Mouse (Mus musculus) kidney, embryonic 14.5 days (tissue): ENCODE results near the gene Coil. TPM values are rescaled to one million over a fixed set of nuclear protein-coding genes. Genes with fewer than 3 reads are reported as not detected.

Experiments
- ATAC-seq: fragments of 200-750 bp; cut with Nextera tagmentation; 2 replicates; pipeline ENCODE4 v1.8.0; 2017; ENCODE audit warnings: moderate number of reproducible peaks, mild to moderate bottlenecking, moderate TSS enrichment, moderate library complexity; ENCODE audit not compliant: low FRiP score, low TSS enrichment
- H3K27ac ChIP-seq: fragments of 300-500 bp; sonication (generic); 2 replicates; pipeline ENCODE4 v1.5.1; 2014; ENCODE audit warnings: low read depth, mild to moderate bottlenecking, low read length, moderate library complexity, mixed read lengths
- H3K27me3 ChIP-seq: fragments of 300-500 bp; sonication (generic); 2 replicates; pipeline ENCODE4 v1.6.1; 2014; ENCODE audit warnings: mild to moderate bottlenecking, low read length; ENCODE audit not compliant: control insufficient read depth, insufficient read depth
- H3K36me3 ChIP-seq: fragments of 300-500 bp; sonication (generic); 2 replicates; pipeline ENCODE4 v1.6.1; 2014; ENCODE audit warnings: low read length, mixed read lengths; ENCODE audit not compliant: control insufficient read depth, insufficient read depth
- H3K4me1 ChIP-seq: fragments of 300-500 bp; sonication (generic); 2 replicates; pipeline ENCODE4 v1.6.1; 2014; ENCODE audit warnings: low read length, mixed read lengths; ENCODE audit not compliant: control insufficient read depth, insufficient read depth
- H3K4me2 ChIP-seq: fragments of 300-500 bp; sonication (generic); replicated peaks from 2 replicates; pipeline ENCODE4 v1.6.1; 2014; ENCODE audit warnings: low read depth, mild to moderate bottlenecking, low read length
- H3K4me3 ChIP-seq: fragments of 300-500 bp; sonication (generic); 2 replicates; pipeline ENCODE4 v1.5.1; 2014; ENCODE audit warnings: mild to moderate bottlenecking, low read length
- H3K9ac ChIP-seq: fragments of 300-500 bp; sonication (generic); 2 replicates; pipeline ENCODE4 v1.6.1; 2014; ENCODE audit warnings: low read depth, mild to moderate bottlenecking, low read length, moderate library complexity
- H3K9me3 ChIP-seq: fragments of 300-500 bp; sonication (generic); 2 replicates; pipeline ENCODE4 v1.6.1; 2016; ENCODE audit warnings: low read length; ENCODE audit not compliant: control insufficient read depth
- WGBS: fragments of 180-500 bp; shearing (Covaris S2); extraction: QIAGEN DNeasy Blood & Tissue Kit; methylation state at CpG from one replicate; pipeline ENCODE4 v1.1.7; 2014; 5-methylcytosine and 5-hydroxymethylcytosine counted together
- polyA plus RNA-seq: library from polyadenylated mRNA; unstranded; fragments of >200 nt; fragmentation: Nextera tagmentation; extraction: Ambion mirVana; gene quantifications from 2 replicates; pipeline ENCODE4 v1.2.1, GENCODE M21; 2014

The Coil gene
- polyA plus RNA-seq, 1 experiment from 2014 or later, result 14.5 TPM

- H3K27ac ChIP-seq, result no peak overlapping the region
- ATAC-seq, result no peak
- H3K4me1 ChIP-seq, result peaks cover 10% of the 10 kb centered on the region; the same call in 1 of the 2 replicates
- H3K4me2 ChIP-seq, result no peak overlapping the region
- no peaks in the 10 kb centered on the region for H3K9me3 ChIP-seq
- no peak overlapping the region for H3K4me3 ChIP-seq
- 66% methylated on average over 4 of the region's 4 CpGs for WGBS
- no peaks in the 10 kb centered on the region for H3K36me3 ChIP-seq
- H3K9ac ChIP-seq, result no peak overlapping the region
- no peaks in the 10 kb centered on the region for H3K27me3 ChIP-seq
These were observed 33.7 kb downstream of the Coil start for GRCm38 (mm10) chr11:89003726-89004125.

- Histone ChIP-seq H3K9me3 (no peaks in the 10 kb centered on the region), H3K4me2 (no peak overlapping the region), H3K27ac (no peak overlapping the region), H3K4me3 (no peak overlapping the region), H3K36me3 (peaks cover 6% of the 10 kb centered on the region), H3K9ac (no peak overlapping the region), H3K27me3 (no peaks in the 10 kb centered on the region), H3K4me1 (peaks cover 6% of the 10 kb centered on the region; the same call in 1 of the 2 replicates)
- WGBS, result 54% methylated on average over 5 of the region's 5 CpGs
- ATAC-seq, result no peak
These were observed 35.4 kb downstream of the Coil start for GRCm38 (mm10) chr11:89005473-89005872.

DNA sequence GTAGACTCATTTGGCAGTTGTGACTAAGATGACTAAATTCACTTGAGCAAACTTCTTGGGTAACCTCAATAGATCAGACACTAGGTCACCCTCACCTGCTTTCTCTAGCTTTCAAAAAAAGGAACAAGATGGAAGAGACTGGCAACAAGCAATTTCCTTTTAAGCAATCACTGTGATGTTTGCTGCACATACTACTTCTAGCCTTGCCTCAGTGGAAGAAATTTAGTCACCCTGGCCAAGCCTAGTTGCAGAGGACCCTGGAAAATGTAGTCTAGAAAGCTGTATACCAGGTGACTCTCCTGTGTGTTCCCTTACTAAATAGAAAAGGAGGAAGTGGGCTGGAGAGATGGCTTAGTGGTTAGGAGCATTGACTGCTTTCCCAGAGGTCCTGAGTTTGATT lies 36.4 kb downstream of the Coil start:
- H3K4me1 ChIP-seq, result peaks cover 6% of the 10 kb centered on the region; the same call in 1 of the 2 replicates
- no peak overlapping the region for H3K9ac ChIP-seq
- H3K4me3 ChIP-seq, result no peak overlapping the region
- H3K27me3 ChIP-seq, result no peaks in the 10 kb centered on the region
- ATAC-seq, result no peak
- H3K27ac ChIP-seq, result no peak overlapping the region
- no peaks in the 10 kb centered on the region for H3K9me3 ChIP-seq
- no peak overlapping the region for H3K4me2 ChIP-seq
- H3K36me3 ChIP-seq, result peaks cover 6% of the 10 kb centered on the region

GRCm38 (mm10) chr11:89007582-89007981 lies 37.5 kb downstream of the Coil start:
- no peak overlapping the region for H3K4me2 ChIP-seq
- no peaks in the 10 kb centered on the region for H3K9me3 ChIP-seq
- H3K9ac ChIP-seq, result no peak overlapping the region
- H3K27ac ChIP-seq, result no peak overlapping the region
- no peaks in the 10 kb centered on the region for H3K27me3 ChIP-seq
- peaks cover 4% of the 10 kb centered on the region; the same call in 1 of the 2 replicates for H3K4me1 ChIP-seq
- ATAC-seq, result no peak
- peaks cover 10% of the 10 kb centered on the region for H3K36me3 ChIP-seq
- 93% methylated on average over 3 of the region's 3 CpGs for WGBS
- no peak overlapping the region for H3K4me3 ChIP-seq

DNA sequence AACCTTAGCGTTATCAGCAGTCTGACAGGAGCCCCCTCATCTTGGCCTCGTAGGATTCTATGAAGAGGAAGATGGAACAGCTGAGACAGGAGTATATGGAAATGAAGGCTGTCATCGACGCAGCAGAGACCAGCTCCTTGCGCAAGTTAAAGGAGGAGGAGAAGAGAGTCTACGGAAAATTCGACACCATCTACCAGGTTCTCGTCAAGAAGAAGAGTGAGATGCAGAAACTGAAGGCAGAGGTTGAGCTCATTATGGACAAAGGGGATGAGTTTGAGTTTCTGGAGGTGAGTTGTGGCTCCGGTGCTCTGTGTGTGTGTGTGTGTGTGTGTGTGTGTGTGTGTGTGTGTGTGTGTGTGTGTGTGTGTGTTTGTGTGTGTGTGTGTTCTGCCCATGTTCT lies 39.0 kb downstream of the Coil start:
- Histone ChIP-seq H3K4me2 (no peak overlapping the region), H3K27me3 (no peaks in the 10 kb centered on the region), H3K9me3 (no peaks in the 10 kb centered on the region), H3K36me3 (peaks cover 10% of the 10 kb centered on the region), H3K4me1 (no peaks in the 10 kb centered on the region), H3K4me3 (no peak overlapping the region), H3K27ac (no peak overlapping the region), H3K9ac (no peak overlapping the region)
- ATAC-seq, result no peak
- WGBS, result 89% methylated on average over 9 of the region's 9 CpGs

- Histone ChIP-seq H3K4me3 (no peak overlapping the region), H3K36me3 (peaks cover 10% of the 10 kb centered on the region), H3K4me2 (no peak overlapping the region), H3K9ac (no peak overlapping the region), H3K9me3 (no peaks in the 10 kb centered on the region), H3K4me1 (no peaks in the 10 kb centered on the region), H3K27ac (no peak overlapping the region), H3K27me3 (no peaks in the 10 kb centered on the region)
- WGBS, result 77% methylated on average over 7 of the region's 7 CpGs
- ATAC-seq, result no peak
These were observed 39.4 kb downstream of the Coil start for GRCm38 (mm10) chr11:89009496-89009895.

- 95% methylated on average over 5 of the region's 5 CpGs for WGBS
These were observed 42.2 kb downstream of the Coil start for GRCm38 (mm10) chr11:89012241-89012640.

DNA sequence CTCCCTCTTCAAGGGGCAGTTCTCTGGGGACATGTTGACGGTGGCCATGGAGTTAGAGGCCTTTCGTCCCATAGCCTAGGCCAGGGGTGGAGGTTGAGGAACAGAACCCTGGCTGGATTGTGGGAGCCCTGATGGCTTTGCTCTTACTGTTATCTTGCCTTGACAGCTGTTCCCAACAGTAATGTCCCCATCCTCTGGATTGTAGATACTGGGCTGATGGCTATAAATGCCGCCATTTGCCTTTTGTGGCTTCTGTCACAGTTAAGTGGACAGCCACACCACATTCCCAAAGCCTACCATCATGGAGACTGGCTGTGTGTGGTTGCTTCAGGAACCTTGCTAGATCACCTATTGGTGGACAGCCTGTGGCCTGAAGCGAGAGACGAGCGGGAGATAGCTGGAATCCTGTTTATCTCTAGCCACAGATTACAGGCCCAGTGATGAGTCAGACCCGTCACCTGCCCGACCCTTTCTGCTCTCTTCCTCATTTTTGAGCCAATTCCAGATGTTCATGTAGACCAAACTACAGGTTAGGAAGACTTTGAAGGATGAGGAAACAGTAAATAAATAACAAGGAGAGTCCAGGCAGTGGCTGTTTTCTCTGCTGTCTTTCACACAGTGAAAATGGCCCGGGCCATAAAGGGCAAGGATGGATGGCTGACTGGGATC lies 47.6 kb downstream of the Coil start:
- Histone ChIP-seq H3K36me3 (peaks cover 3% of the 10 kb centered on the region; the same call in 1 of the 2 replicates), H3K27ac (no peak overlapping the region), H3K27me3 (no peaks in the 10 kb centered on the region), H3K9me3 (no peaks in the 10 kb centered on the region), H3K4me1 (no peaks in the 10 kb centered on the region), H3K4me2 (no peak overlapping the region), H3K4me3 (no peak overlapping the region), H3K9ac (no peak overlapping the region)
- WGBS, result 92% methylated on average over 9 of the region's 9 CpGs
- no peak for ATAC-seq

More at GRCm38 (mm10) chr11:89012241-89012640, 42.2 kb downstream of the Coil start:
- Histone ChIP-seq H3K4me3 (no peak overlapping the region), H3K4me1 (no peaks in the 10 kb centered on the region), H3K27ac (no peak overlapping the region), H3K4me2 (no peak overlapping the region), H3K9ac (no peak overlapping the region), H3K36me3 (peaks cover 13% of the 10 kb centered on the region), H3K27me3 (no peaks in the 10 kb centered on the region), H3K9me3 (no peaks in the 10 kb centered on the region)
- no peak for ATAC-seq

GRCm38 (mm10) chr11:89020681-89021305 lies 50.7 kb downstream of the Coil start:
- WGBS, result 75% methylated on average over 9 of the region's 9 CpGs
- H3K9me3 ChIP-seq, result no peaks in the 10 kb centered on the region
- ATAC-seq, result no peak
- H3K4me1 ChIP-seq, result 0 out of 2 replicates have a peak, but pooled peaks cover 5% of the 10 kb centered on the region
- no peak overlapping the region for H3K27ac ChIP-seq
- no peak overlapping the region for H3K4me2 ChIP-seq
- H3K4me3 ChIP-seq, result no peak overlapping the region
- no peaks in the 10 kb centered on the region for H3K27me3 ChIP-seq
- peaks cover 3% of the 10 kb centered on the region; the same call in 1 of the 2 replicates for H3K36me3 ChIP-seq
- H3K9ac ChIP-seq, result no peak overlapping the region
